Mouse (Mus musculus): ENCODE results near the gene N4bp3.

Gene N4bp3

DNA sequence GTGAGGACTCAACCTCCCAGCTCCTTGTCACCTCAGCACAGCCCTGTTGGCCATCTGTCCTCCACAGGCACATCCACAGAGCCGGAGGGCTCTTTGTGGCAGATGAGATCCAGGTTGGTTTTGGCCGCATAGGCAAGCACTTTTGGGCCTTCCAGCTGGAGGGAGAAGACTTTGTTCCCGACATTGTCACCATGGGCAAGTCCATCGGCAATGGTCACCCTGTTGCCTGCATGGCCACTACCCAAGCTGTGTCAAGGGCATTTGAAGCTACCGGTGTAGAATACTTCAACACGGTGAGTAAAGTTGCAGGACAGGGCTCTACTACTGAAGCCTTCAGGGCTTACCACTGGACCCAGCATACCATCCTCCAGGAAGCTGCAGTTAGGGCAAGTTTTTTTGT, 56.8 kb downstream of the N4bp3 start:
- no peak for DNase-seq

DNA sequence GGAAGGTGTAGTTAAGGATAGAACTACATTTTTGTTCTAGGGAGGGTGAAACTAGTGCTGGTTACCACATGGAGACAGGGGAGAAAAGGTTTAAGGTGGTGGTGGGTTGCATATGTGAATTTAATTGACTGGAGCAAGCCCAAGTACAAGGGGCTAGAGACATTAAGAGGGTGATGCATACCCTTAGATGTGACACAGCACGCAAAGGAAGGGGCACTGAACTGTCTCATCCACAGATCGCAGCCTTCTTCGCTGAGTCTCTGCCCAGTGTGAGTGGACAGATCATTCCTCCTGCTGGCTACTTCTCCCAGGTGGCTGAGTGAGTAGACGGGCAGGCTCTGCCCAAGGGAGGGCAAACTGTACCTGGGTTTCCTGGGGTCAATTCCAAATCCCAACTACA, 57.3 kb downstream of the N4bp3 start:
- DNase-seq: no peak
